Mouse (Mus musculus) intestine, embryonic 14.5 days (tissue): ENCODE results near the gene Hoxb1. TPM values are rescaled to one million over a fixed set of nuclear protein-coding genes. Genes with fewer than 3 reads are reported as not detected.

Experiments
- ATAC-seq: fragments of 200-750 bp; cut with Nextera tagmentation; replicated peaks from 2 replicates; pipeline ENCODE4 v1.8.0; 2017; ENCODE audit warnings: low read depth, moderate number of reproducible peaks, moderate TSS enrichment, moderate library complexity; ENCODE audit not compliant: low FRiP score, low TSS enrichment
- DNase-seq: peaks from one replicate; pipeline ENCODE4 v3.0.0-alpha.2; 2018; ENCODE audit warnings: low spot score
- H3K27ac ChIP-seq: fragments of 300-500 bp; sonication (generic); 2 replicates; pipeline ENCODE4 v1.5.1; 2014; ENCODE audit warnings: low read depth, mild to moderate bottlenecking, control low read depth
- H3K27me3 ChIP-seq: fragments of 300-500 bp; sonication (generic); replicated peaks from 2 replicates; pipeline ENCODE4 v1.6.1; 2014; ENCODE audit warnings: low read length, control low read depth; ENCODE audit not compliant: control insufficient read depth, insufficient read depth
- H3K36me3 ChIP-seq: fragments of 300-500 bp; sonication (generic); 2 replicates; pipeline ENCODE4 v1.6.1; 2014; ENCODE audit warnings: low read length, control low read depth; ENCODE audit not compliant: control insufficient read depth, insufficient read depth
- H3K4me1 ChIP-seq: fragments of 300-500 bp; sonication (generic); replicated peaks from 2 replicates; pipeline ENCODE4 v1.6.1; 2014; ENCODE audit warnings: low read length, control low read depth, mixed read lengths; ENCODE audit not compliant: control insufficient read depth, insufficient read depth
- H3K4me2 ChIP-seq: fragments of 300-500 bp; sonication (generic); 2 replicates; pipeline ENCODE4 v1.6.1; 2014; ENCODE audit warnings: low read length
- H3K4me3 ChIP-seq: fragments of 300-500 bp; sonication (generic); 2 replicates; pipeline ENCODE4 v1.5.1; 2014; ENCODE audit warnings: low read depth, low read length, control low read depth, mixed read lengths
- H3K9ac ChIP-seq: fragments of 300-500 bp; sonication (generic); 2 replicates; pipeline ENCODE4 v1.6.1; 2014; ENCODE audit warnings: mild to moderate bottlenecking, low read length
- H3K9me3 ChIP-seq: fragments of 300-500 bp; sonication (generic); 2 replicates; pipeline ENCODE4 v1.6.1; 2016; ENCODE audit warnings: low read length, control low read depth; ENCODE audit not compliant: control insufficient read depth
- WGBS: fragments of 180-500 bp; shearing (Covaris S2); extraction: QIAGEN DNeasy Blood & Tissue Kit; methylation state at CpG from one replicate; pipeline ENCODE4 v1.1.7; 2014; 5-methylcytosine and 5-hydroxymethylcytosine counted together
- polyA plus RNA-seq: library from polyadenylated mRNA; unstranded; fragments of >200 nt; fragmentation: Nextera tagmentation; extraction: Ambion mirVana; gene quantifications from 2 replicates; pipeline ENCODE4 v1.2.1, GENCODE M21; 2014

The Hoxb1 gene
- polyA plus RNA-seq, 1 experiment from 2014 or later, result 0.42 TPM

- WGBS, result 43% methylated on average over 7 of the region's 7 CpGs
- Histone ChIP-seq H3K9me3 (no peaks in the 10 kb centered on the region), H3K4me3 (peak overlapping the region; percentile 41; the same call in 1 of the 2 replicates), H3K27ac (peak overlapping the region; percentile 98), H3K36me3 (peaks cover 2% of the 10 kb centered on the region; the same call in 1 of the 2 replicates), H3K9ac (peak overlapping the region; percentile 76), H3K4me2 (peak overlapping the region; percentile 85), H3K27me3 (no peaks in the 10 kb centered on the region), H3K4me1 (peaks cover 80% of the 10 kb centered on the region)
- DNase-seq (no peak), ATAC-seq (no peak)
Measured at GRCm38 (mm10) chr11:96338957-96339855, 26.3 kb upstream of the Hoxb1 start.

- H3K4me1 ChIP-seq, result peaks cover 77% of the 10 kb centered on the region
- peak; percentile 87 for DNase-seq
- under 1% methylated on average over 36 of the region's 36 CpGs for WGBS
- H3K27me3 ChIP-seq, result no peaks in the 10 kb centered on the region
- peak overlapping the region; percentile 41 for H3K4me3 ChIP-seq
- H3K4me2 ChIP-seq, result peak overlapping the region; percentile 85
- H3K36me3 ChIP-seq, result peaks cover 9% of the 10 kb centered on the region; the same call in 1 of the 2 replicates
- no peaks in the 10 kb centered on the region for H3K9me3 ChIP-seq
- H3K9ac ChIP-seq, result peak overlapping the region; percentile 76
- H3K27ac ChIP-seq, result peak overlapping the region; percentile 98
- ATAC-seq, result peak; percentile 79
Measured at GRCm38 (mm10) chr11:96340698-96341365, 24.7 kb upstream of the Hoxb1 start.

GRCm38 (mm10) chr11:96341701-96342575, 23.6 kb upstream of the Hoxb1 start:
- peak overlapping the region; percentile 42 for H3K4me3 ChIP-seq
- peaks cover 9% of the 10 kb centered on the region; the same call in 1 of the 2 replicates for H3K36me3 ChIP-seq
- peaks cover 77% of the 10 kb centered on the region for H3K4me1 ChIP-seq
- peak; percentile 85 for DNase-seq
- no peak for ATAC-seq
- peak overlapping the region; percentile 76 for H3K9ac ChIP-seq
- H3K27ac ChIP-seq, result peak overlapping the region; percentile 98
- no peaks in the 10 kb centered on the region for H3K9me3 ChIP-seq
- H3K4me2 ChIP-seq, result peak overlapping the region; percentile 85
- WGBS, result 3% methylated on average over 40 of the region's 40 CpGs
- no peaks in the 10 kb centered on the region for H3K27me3 ChIP-seq

- ATAC-seq (no peak), DNase-seq (peak; percentile 66)
- no peaks in the 10 kb centered on the region for H3K9me3 ChIP-seq
- peaks cover 75% of the 10 kb centered on the region for H3K4me1 ChIP-seq
- peak overlapping the region; percentile 98 for H3K27ac ChIP-seq
- peak overlapping the region; percentile 76 for H3K9ac ChIP-seq
- H3K4me3 ChIP-seq, result peak overlapping the region; percentile 42
- H3K27me3 ChIP-seq, result no peaks in the 10 kb centered on the region
- WGBS, result 18% methylated on average over 4 of the region's 4 CpGs
- peaks cover 9% of the 10 kb centered on the region; the same call in 1 of the 2 replicates for H3K36me3 ChIP-seq
- peak overlapping the region; percentile 85 for H3K4me2 ChIP-seq
Measured at GRCm38 (mm10) chr11:96342576-96342930, 23.0 kb upstream of the Hoxb1 start.

- ATAC-seq (no peak), DNase-seq (no peak)
- Histone ChIP-seq H3K4me3 (peak overlapping the region; percentile 42), H3K27ac (peak overlapping the region; percentile 98), H3K9ac (peak overlapping the region; percentile 76), H3K36me3 (peaks cover 9% of the 10 kb centered on the region; the same call in 1 of the 2 replicates), H3K9me3 (no peaks in the 10 kb centered on the region), H3K27me3 (no peaks in the 10 kb centered on the region), H3K4me1 (peaks cover 74% of the 10 kb centered on the region), H3K4me2 (peak overlapping the region; percentile 85)
- WGBS, result 46% methylated on average over 2 of the region's 2 CpGs
Measured at GRCm38 (mm10) chr11:96343206-96343745, 22.3 kb upstream of the Hoxb1 start.

GRCm38 (mm10) chr11:96344061-96344877, 21.3 kb upstream of the Hoxb1 start:
- Histone ChIP-seq H3K4me1 (peaks cover 73% of the 10 kb centered on the region), H3K27ac (peak overlapping the region; percentile 98), H3K9ac (peak overlapping the region; percentile 76), H3K4me3 (peak overlapping the region; percentile 25; the same call in 1 of the 2 replicates), H3K36me3 (peaks cover 9% of the 10 kb centered on the region; the same call in 1 of the 2 replicates), H3K4me2 (peak overlapping the region; percentile 85), H3K9me3 (no peaks in the 10 kb centered on the region), H3K27me3 (no peaks in the 10 kb centered on the region)
- WGBS, result 23% methylated on average over 40 of the region's 40 CpGs
- DNase-seq, result peak; percentile 79
- ATAC-seq, result no peak

- Histone ChIP-seq H3K4me3 (peak overlapping the region; percentile 25), H3K27me3 (no peaks in the 10 kb centered on the region), H3K9ac (peak overlapping the region; percentile 76), H3K9me3 (no peaks in the 10 kb centered on the region), H3K36me3 (peaks cover 9% of the 10 kb centered on the region; the same call in 1 of the 2 replicates), H3K4me1 (peaks cover 73% of the 10 kb centered on the region), H3K27ac (peak overlapping the region; percentile 98), H3K4me2 (peak overlapping the region; percentile 85)
- peak; percentile 78 for DNase-seq
- no peak for ATAC-seq
- 19% methylated on average over 6 of the region's 6 CpGs for WGBS
Measured at GRCm38 (mm10) chr11:96344878-96345159, 20.7 kb upstream of the Hoxb1 start.
